Mouse (Mus musculus): ENCODE measurements around the gene Srp72.

DNA sequence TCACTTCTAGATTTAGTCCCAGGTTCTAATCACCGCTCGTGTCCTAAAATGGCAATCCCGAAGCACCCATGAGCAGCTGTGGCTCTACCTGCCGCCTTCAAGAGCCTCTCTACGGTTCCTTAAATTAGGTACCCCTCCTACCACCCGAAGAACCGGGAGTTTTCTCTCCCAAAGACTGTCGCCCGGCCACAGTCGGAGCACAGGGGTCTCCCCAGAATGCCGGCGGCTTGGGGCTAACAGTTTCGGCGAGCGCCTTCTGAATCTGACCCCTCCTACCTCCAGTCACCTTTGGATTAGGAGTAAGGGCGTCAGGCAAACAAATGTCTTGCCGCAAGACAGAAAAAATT, 303 bp upstream of the Srp72 start:
- TF ChIP-seq GATA1 (IDR thresholded peaks at IDR 0.05; ENCODE audit: borderline replicate concordance, low read length) (no peak), FLI1 (IDR thresholded peaks at IDR 0.05; ENCODE audit: low read length) (no peak)
